Mouse (Mus musculus): Measurements from ENCODE around the gene Dock10.

Gene Dock10

DNA sequence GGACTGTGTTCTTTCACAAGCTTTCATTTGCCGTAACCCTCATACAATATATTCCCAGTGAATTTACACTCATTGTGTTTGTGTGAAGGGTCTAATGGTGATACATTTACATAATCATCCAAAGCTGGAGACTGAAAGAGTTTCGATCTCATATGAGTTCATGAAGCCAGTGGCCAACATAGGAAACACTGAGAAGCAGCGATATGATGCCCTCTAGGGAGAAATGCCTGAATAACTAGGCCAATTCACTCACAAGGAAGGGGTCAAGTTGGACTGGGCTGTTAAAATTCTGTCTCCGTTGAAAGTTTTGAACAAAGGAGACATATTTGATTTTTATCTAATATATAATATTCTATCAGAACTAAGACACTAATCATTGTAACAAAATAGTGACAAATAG is 30.9 kb downstream of the Dock10 start:
- DNase-seq (ENCODE audit: low read depth) = no peak

DNA sequence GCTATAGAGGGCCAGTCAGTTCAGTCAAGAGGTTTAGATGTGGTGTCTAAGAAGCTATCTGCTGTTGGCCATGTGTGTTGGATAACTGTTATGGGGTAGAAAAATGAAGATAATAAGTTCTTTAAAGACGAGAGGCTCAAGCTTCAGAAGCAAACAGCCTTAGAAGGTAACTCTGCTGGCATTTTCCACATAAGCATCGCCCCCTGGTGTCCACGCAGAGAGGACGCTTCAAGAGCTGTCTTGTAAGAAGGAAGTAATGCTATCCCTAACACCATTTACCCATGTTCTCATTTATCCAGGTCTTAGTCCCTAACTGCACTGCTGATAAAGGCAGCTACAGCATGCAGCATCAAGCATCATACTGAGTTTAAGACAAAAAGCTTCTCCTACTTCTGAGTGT is 35.7 kb downstream of the Dock10 start:
- peak; percentile 6 for DNase-seq (ENCODE audit: low read depth)

DNA sequence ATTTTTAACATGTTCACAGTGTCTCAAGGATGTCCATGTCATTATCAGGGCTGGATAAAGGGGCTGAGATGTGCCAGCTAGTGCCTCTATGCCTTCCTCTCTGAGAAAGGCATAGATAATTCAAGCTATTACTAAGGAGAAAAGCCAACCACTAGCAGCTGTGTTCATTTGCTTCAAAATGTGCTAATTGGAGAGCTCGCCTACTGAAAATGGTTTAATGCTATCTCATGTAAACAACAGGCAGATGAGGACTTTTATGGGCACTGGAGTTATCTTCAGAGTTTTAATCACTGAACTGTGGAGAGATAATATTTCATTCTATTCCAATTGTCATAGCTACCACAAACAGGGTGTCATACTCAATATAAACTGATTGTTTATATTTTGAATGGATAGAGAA is 36.3 kb downstream of the Dock10 start:
- DNase-seq (ENCODE audit: low read depth) = no peak

- no peak for DNase-seq (ENCODE audit: low read depth)
Observed at GRCm38 (mm10) chr1:80721181-80721580, 37.1 kb downstream of the Dock10 start.

GRCm38 (mm10) chr1:80720146-80720545 is 38.2 kb downstream of the Dock10 start:
- DNase-seq (ENCODE audit: low read depth) = no peak

DNA sequence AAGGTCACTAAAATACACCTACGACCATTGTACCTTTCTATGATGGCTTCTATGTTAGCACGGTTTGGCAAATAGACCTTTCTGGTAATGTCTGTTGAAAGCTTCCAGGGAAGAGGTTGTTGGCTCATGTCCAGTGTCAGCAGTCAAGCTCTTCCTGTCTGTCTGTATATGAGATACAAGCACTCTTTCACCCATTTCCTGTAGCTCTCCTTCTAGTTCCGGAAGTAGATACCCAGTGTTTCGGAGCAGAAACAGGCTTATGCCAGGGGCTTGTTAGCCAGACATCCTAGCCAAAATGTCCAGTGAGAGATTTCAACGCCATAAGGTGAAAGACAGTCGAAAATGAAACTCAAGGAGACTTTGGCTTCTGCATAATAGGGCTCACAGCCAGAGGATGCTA is 38.9 kb downstream of the Dock10 start:
- DNase-seq (ENCODE audit: low read depth) = no peak

GRCm38 (mm10) chr1:80718666-80719065 is 39.7 kb downstream of the Dock10 start:
- DNase-seq (ENCODE audit: low read depth) = no peak

DNA sequence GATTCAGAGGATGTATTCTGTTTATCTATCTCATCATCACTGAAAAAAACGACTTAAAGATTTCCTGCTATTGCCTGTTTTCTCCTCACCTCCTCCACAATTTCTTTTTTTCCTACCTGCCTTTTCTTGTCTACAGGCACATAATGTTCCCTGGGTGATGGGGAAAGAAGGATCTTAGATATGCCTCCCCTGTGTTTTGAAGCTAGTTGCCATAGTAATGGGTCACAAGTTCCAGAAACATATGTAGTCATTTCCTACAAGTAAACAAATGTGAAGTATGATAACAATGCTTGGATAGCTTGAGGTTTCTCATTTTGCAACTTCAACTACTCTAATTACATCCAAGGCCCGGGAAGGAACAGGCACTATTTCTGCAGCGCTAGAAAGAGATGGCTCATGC is 42.4 kb downstream of the Dock10 start:
- DNase-seq (ENCODE audit: low read depth) = no peak

GRCm38 (mm10) chr1:80713920-80714319 is 44.4 kb downstream of the Dock10 start:
- no peak for DNase-seq (ENCODE audit: low read depth)

- no peak for DNase-seq (ENCODE audit: low read depth)
Observed at GRCm38 (mm10) chr1:80710607-80711261, 47.6 kb downstream of the Dock10 start.

- no peak for DNase-seq (ENCODE audit: low read depth)
Observed at GRCm38 (mm10) chr1:80710097-80710541, 48.2 kb downstream of the Dock10 start.

- no peak for DNase-seq (ENCODE audit: low read depth)
Observed at GRCm38 (mm10) chr1:80709299-80709698, 49.0 kb downstream of the Dock10 start.

- no peak for DNase-seq (ENCODE audit: low read depth)
Observed at GRCm38 (mm10) chr1:80703279-80703678, 55.0 kb downstream of the Dock10 start.

- no peak for DNase-seq (ENCODE audit: low read depth)
Observed at GRCm38 (mm10) chr1:80676004-80676673, 82.2 kb downstream of the Dock10 start.

GRCm38 (mm10) chr1:80671730-80672129 is 86.6 kb downstream of the Dock10 start:
- no peak for DNase-seq (ENCODE audit: low read depth)

GRCm38 (mm10) chr1:80671056-80671455 is 87.3 kb downstream of the Dock10 start:
- no peak for DNase-seq (ENCODE audit: low read depth)

GRCm38 (mm10) chr1:80670387-80670786 is 87.9 kb downstream of the Dock10 start:
- DNase-seq (ENCODE audit: low read depth) = no peak

- DNase-seq (ENCODE audit: low read depth) = no peak
Observed at GRCm38 (mm10) chr1:80665761-80666160, 92.6 kb downstream of the Dock10 start.

- DNase-seq (ENCODE audit: low read depth) = no peak
Observed at GRCm38 (mm10) chr1:80665161-80665560, 93.2 kb downstream of the Dock10 start.

GRCm38 (mm10) chr1:80661506-80662402 is 96.6 kb downstream of the Dock10 start:
- DNase-seq (ENCODE audit: low read depth) = no peak

DNA sequence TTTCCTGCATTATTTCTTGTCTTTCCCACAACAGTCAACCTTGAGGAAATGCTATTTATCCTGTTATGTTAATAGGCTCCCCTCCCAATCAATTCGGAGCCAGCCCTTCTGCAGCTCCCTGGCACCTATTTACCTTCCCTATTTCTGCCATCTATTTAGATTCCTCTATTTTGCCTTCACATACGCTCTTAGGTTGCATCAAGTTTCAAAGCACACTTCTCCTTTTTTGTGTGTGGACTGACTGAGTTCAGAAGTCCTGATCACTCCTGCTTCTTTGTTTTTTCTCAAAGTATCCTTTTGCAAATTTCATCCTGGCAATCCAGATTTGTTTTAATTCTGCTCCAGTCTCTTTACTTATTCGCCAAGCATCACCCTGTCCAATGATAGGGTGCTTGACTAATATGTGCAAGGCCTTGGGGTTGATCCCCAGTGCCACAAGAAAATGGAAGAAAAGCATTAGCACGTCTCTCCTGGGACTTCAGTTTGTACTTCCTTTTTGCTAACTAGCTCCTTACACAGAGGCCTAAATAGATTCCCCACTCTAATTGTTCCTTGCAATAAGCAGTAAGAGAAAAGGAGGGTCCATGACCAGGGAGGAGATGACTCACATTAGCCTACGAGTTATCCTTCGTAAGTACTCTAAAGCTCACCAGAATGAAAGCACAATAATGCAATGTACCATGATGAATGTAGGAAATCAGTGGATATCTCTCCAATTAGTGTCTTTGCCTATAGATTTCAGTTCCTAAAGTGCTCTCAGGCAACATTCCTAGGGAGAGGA is 98.7 kb downstream of the Dock10 start:
- no peak for DNase-seq (ENCODE audit: low read depth)

- no peak for DNase-seq (ENCODE audit: low read depth)
Observed at GRCm38 (mm10) chr1:80656389-80656788, 101.9 kb downstream of the Dock10 start.

Data from c-Kit-positive CD71-positive TER-119-negative erythroid progenitor cells, embryonic 14.5 days (primary cell).